Mouse (Mus musculus) hematopoietic stem cell, adult 5-6 weeks (primary cell): Measurements from ENCODE around the gene Ddx5. TPM values are rescaled to one million over a fixed set of nuclear protein-coding genes. Genes with fewer than 3 reads are reported as not detected.
"Not testable (repeated sequence)": the region's sequence is repeated elsewhere in the genome, so short reads cannot be mapped to it uniquely, and the experiment has no call there.

Source experiments
- ATAC-seq, 2 experiments: fragments of 125-278 bp in 1 of 2; replicated peaks in 1 of 2; 2 replicates each; pipeline ENCODE4 v1.8.0; 2016 to 2017; ENCODE audit warnings: inconsistent platforms in 2 of 2, mild to moderate bottlenecking in 2 of 2, moderate number of reproducible peaks in 2 of 2, low read depth in 1 of 2, moderate TSS enrichment in 1 of 2; ENCODE audit not compliant: low FRiP score in 2 of 2, poor library complexity in 2 of 2, severe bottlenecking in 2 of 2, insufficient read depth in 1 of 2, low TSS enrichment in 1 of 2
- total RNA-seq: library from RNA; stranded (forward); fragments of 172-1452, 232-1000 nt; gene quantifications from 2 replicates; pipeline ENCODE4 v1.2.3, GENCODE M21; 2017

Ddx5 gene
- total RNA-seq, 1 experiment from 2014 or later, result 1,945 TPM

DNA sequence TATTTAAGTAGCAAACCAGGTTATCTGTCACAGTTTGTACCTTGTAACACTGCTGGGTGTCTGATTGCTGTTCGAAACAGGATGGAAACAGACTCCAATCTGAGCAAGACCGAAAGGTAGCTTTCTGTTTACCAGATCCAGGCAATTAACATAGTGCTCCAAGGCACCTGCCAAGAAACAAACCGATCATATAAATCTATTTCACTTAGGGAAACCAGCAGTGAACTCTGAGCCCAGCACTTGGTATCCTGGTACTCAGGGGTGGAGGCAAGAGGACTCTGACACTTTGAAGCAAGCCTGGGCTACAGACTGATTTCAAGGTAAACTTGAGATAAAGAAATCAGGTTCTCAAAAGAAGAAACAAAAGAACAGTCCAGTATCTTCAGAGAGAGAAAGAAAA is 11.6 kb downstream of the Ddx5 start:
- no peak for ATAC-seq

- ATAC-seq, result no peak
Measured at GRCm38 (mm10) chr11:106776960-106777359, 12.0 kb downstream of the Ddx5 start.

GRCm38 (mm10) chr11:106773061-106773460 is 15.9 kb downstream of the Ddx5 start:
- no peak for ATAC-seq

GRCm38 (mm10) chr11:106770195-106770974 is 18.6 kb downstream of the Ddx5 start:
- ATAC-seq, result peak; percentile 37 to 46; a peak in 1 of 4 replicates

DNA sequence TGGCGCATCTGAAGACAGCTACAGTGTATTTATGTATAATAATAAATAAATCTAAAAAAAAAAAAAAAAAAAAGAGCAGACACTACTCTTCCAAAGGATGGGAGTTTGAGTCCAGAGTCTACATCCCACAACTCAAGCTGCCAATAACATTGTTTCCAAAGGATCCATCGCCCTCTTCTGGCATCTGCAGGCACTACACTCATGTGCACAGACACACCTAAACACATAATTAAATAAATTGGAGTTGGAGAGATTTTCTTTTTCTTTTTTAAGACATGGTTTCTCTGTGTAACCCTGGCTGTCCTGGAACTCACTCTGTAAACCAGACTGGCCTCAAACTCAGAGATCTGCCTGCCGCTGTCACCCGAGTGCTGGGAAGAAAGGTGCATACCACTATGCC is 21.5 kb downstream of the Ddx5 start:
- no peak for ATAC-seq

DNA sequence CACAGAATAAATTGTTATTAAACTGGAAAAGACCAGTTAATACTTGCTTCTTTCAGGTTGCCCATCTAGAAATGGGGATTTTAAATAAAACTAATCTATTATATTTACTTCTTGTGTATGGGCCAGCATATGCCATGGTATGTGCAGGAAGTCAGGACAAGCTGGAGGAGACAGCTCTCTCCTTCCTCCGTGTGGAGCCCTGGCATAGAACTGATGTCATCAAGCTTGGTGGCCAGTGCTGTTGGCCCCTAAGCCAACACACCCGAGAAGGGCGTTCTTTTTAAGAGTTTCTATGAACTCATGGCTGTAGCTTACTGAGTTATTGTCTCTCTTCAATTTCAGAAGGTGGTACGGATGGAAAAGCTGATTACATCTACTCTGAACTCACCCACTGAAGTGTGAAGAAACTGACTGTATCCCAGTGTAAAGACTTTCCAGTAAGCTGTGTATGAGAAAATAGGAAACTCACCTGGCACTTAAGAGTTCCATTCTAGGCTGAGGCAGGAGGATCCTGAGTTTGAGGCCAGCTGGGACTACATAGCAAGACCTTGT is 22.3 kb downstream of the Ddx5 start:
- ATAC-seq, result no peak

GRCm38 (mm10) chr11:106762800-106763185 is 26.2 kb downstream of the Ddx5 start:
- no peak for ATAC-seq

GRCm38 (mm10) chr11:106762139-106762799 is 26.7 kb downstream of the Ddx5 start:
- ATAC-seq, result peak; percentile 71 to 81

DNA sequence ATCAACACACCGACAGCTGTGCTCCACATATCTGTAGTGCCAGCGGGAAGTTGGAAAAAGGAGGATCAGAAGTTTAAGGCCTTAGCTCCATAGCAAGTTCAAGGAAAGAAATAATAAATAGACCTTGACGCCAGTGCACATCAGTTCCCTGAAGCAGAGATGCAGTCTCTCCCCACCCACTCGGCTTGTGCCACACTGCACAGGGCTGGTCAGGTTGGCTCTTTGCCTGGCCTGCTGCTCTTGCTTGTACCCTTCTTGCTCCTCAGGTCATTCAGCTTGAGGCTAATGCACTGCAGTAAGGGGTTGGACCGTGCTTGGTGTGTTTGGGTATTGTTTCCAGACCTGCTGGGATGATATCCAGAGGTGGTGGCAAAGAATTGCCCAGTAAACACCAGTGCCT is 28.5 kb downstream of the Ddx5 start:
- ATAC-seq, result no peak

GRCm38 (mm10) chr11:106759028-106759427 is 30.0 kb downstream of the Ddx5 start:
- ATAC-seq, result peak; percentile 51 to 66; a peak in 2 of 4 replicates

GRCm38 (mm10) chr11:106755583-106755982 is 33.4 kb downstream of the Ddx5 start:
- ATAC-seq, result no peak

GRCm38 (mm10) chr11:106753314-106753713 is 35.7 kb downstream of the Ddx5 start:
- no peak for ATAC-seq

DNA sequence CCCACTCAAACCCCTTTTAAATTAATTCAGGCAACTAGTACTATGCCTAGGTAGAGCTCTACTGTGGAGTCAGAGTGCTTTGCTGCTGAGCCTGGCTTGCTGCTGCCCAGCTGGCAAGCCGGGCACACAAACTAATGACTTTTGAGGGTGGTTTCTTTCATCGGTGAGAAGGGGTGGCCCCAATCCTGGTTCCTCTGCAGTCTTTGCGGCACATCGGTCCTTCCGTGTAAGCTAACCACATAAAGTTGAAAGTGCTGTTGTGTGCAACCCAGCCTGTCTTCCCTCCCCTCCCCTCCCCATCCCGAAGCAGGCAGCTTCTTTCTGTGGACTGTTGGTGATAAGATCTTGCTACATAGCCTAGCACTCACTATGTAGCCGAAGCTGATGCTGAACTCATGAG is 36.9 kb downstream of the Ddx5 start:
- ATAC-seq, result peak; percentile 65 to 85

- ATAC-seq, result peak; percentile 42 to 52
Measured at GRCm38 (mm10) chr11:106751039-106752018, 37.7 kb downstream of the Ddx5 start, which contains the start of gene Milr1. Gene Milr1 (plus strand): TSS chr11:106751226.

DNA sequence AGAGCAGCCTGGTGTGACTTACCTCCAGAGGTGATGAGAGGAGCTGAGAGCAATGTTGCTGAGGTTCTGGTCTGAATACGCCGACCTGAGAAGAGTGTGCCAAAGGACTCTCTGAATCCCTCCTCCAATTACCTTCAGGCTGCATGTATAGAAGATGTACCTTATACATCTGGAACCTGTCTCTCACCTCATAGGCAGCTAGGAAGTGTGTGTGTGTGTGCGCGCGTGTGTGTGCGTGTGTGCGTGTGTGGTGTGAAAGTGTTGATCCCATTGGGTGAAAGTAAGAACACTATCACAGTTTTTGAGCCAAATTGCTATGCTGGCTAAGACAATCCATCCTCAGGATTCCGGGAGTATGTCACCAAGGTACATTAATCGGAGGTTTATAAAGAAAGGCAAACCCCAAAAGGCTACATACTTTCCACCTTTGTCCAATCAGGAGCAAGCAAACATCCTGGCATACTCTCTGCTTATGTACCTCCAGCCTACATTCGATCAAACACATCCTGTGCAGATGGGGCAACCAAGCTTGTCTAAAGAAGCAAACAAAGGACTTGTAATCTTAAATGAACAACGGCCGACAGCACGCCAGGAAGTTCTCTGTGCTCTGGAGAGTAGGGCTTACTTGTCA is 38.7 kb downstream of the Ddx5 start, which contains the start of gene Pecam1:
TSS of gene Pecam1 (minus strand) at position 508 of the 631 bp plus-strand sequence.
- ATAC-seq, result peak; percentile 31 to 46; a peak in 2 of 4 replicates

- not testable (repeated sequence) for ATAC-seq
Measured at GRCm38 (mm10) chr11:106749557-106750120, 39.3 kb downstream of the Ddx5 start.
